Mouse (Mus musculus) CH12F3 (cell line): Measurements from ENCODE around the gene Pcare.

Experiments
- in situ Hi-C: fragments of 300-500 bp; cut with MboI; formaldehyde crosslinking; loops from 2 replicates; pipeline ENCODE4 v1.14.3; 2020; ENCODE audit warnings: low sequenced_read_pairs

Pcare gene

GRCm38 (mm10) chr17:71730655-71731054, 22.0 kb downstream of the Pcare start:
- in situ Hi-C loops = no loop called here

DNA sequence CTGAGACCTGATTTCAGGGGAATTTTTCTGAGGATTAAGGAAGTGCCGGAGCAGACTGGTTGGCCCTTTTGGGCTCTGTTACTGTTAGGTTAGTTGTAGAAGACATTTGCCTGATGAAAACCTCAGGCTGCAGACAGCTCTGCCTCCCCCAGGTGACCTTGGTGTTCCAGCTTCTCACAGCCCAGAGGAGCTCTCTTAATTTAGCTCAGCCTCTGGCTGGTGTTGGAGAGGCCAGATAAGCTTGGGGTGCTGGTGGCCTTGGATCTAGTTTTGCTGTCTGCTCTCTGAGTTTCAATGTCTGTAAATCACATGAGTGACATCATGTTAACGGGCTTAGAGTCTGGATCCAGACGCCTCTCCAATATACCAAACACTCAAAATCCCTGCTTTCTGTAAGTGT, 31.7 kb downstream of the Pcare start:
- in situ Hi-C loops = no loop called here

GRCm38 (mm10) chr17:71720434-71720833, 32.3 kb downstream of the Pcare start:
- in situ Hi-C loops = no loop called here

DNA sequence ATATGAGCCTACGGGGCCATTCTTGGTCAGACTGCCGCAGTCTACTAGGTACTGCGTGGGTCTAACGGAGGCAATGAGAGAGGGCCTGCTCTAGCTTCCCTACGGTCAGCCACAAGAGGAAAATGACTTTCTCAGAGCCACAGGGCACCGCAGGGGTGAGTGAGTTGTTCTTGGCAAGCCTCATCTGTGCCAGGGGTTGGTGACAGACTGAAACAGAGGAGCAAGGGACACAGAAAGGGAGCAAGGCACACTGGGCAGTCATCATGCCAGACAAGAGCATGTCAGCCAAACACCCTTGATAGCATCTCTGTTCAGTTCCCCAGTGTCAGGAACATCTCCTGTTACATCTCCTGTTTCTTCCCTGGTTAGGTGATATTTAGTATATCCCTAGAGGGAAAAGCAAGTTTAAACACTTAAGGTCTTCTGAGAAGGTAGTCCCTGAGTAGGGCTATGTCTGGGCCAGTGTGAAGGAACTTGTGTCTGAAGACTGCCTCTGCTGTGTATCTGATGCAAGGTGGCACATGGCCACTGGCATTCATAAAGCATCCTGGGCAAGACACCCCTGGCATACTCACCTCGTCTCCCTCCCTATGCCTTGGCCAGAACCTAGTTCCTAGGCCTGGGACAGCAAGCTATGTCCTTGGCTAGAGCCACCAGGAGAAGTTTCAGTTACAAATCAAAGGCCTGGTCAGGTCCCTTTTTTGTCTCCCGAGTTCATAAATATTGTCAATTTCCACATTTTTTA, 34.6 kb downstream of the Pcare start:
- in situ Hi-C loops = no loop called here

- in situ Hi-C loops = no loop called here
These were observed 37.7 kb downstream of the Pcare start for GRCm38 (mm10) chr17:71715034-71715433.

GRCm38 (mm10) chr17:71712279-71712678, 40.4 kb downstream of the Pcare start:
- in situ Hi-C loops = no loop called here

DNA sequence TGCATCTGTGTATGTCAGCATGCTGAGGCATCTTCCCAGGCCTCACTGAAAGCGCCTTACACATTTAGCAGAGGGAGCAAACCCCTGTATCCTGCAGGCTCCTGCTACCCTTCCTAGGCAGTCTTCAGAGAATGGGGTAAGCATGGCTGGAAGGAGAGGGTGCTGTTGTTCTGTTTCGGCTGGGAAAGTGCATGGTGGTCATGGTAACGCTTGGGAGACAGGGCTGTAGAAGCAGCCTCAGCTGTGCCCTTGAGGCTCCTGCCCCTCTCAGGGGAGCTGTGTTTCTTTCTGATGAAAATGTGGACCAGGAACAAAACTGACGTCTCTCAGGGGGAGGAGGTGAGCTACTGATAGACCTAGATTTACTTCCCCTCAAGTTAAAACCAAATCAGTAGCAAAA, 45.0 kb downstream of the Pcare start:
- in situ Hi-C loops = no loop called here

DNA sequence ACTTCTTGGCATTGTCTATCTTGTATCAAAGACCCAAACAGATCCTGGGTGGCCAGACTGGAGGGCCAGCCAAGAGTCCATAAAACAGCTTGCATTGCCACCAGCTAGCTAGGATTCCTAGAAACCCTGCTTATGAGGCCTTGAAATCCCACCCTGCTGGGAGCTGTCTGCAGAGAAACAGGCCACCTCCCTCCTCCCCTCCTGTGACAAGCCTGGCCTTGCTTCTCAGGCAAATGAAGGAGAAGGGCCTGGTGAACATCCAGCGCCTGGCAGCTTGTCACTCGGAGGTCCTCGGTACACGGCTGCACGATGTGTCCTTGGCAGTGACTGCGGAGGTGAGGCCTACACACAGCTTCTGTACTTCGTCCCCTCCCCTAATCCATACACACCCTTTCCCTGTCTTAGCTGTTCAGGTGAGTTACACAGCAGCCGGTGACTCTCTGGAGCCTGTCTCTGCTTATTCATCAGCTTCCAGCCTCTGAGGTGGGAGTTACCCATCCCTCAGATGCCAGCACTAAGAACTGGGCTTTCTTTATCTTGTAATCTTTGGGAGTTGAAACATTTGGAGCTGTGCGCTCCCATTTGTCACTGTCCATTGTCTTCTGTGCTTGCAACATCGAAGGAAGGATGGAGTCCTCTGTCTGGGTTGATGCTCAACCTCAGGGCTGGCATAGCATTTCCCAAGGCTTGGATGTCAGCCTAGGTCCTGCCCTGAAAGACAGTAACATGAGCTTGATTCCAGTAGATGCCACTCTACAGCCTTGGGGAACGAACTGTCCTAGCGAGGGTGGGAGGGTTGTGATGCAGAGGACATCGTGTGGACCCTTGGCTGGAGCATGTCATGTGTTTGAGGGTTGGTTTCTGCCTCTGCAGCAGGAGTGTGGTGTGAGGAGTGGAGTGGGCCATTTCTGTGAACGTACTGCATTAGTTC, 46.9 kb downstream of the Pcare start:
- in situ Hi-C loops = no loop called here

- in situ Hi-C loops = no loop called here
These were observed 47.6 kb downstream of the Pcare start for GRCm38 (mm10) chr17:71705113-71705512.

DNA sequence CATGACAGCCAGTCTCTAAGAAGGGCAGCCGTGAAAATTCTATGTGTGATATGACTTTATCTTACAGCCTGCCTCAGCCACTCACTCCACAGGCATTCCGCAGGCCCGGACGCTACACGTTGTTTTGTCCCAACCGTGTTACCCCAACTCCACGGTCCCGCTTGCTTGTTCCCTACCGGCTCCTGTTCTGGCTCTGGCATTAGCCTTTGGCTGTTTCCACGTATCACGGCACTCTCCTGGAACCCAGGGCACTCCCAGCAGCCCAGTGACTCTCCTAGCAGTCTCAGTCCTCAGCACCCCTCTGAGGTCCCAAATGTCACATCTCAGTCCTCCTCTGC, 54.1 kb downstream of the Pcare start:
- in situ Hi-C loops = no loop called here

DNA sequence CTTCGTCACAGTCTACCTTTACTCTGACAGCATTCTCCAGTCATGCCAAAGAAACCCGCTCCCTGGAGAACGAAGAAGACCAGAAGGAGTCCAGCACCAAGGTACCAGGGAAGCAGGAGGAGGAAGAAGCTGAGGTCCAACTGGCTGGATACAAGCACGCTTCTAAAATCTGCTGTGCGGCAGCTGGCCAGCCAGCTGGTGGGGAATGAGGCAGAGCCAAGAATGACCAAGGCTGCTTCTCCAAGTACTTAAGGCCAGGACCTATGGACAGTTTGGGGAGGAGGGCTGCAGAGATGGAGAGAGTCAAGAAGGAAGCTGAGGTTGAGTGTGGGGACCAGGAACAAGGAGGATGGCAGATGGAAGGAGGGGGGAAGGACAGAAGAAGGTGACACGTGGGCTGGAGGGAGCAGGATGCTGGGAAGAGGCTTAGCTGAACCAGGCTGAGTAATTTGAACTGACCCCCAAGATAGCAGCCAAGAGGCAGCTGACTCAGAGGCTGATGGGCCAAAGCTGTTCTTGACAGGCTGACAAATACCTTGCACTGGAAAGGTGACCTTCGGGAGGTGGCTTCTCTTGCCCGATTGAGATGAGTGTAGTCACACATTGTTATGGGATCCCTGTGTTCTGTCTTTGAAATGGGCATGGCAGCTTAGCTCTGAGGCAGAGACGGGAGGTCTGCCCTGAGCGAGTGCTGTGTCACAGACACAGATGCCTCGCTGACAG, 54.6 kb downstream of the Pcare start:
- in situ Hi-C loops = no loop called here

GRCm38 (mm10) chr17:71696396-71696795, 56.3 kb downstream of the Pcare start:
- in situ Hi-C loops = no loop called here

- in situ Hi-C loops = no loop called here
These were observed 56.9 kb downstream of the Pcare start for GRCm38 (mm10) chr17:71695716-71696315.

DNA sequence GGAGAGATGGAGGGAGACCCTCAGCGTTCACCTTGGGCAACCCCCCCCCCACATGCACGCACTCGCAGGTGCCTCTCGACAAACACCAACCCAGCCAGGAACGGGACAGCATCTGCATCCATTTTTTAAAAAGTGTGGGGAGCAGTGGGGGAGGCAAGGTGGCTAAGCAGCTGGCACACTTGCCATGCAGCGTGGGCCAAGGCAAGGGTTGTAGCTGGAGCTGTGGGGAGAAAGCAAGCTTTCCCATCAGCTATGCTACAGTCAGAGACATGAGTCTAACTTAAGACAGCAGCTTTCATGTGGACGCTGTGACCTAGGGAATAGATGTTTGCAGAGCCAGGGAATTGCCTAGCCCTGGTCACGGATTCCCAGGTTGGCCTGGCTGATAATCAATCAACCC, 57.5 kb downstream of the Pcare start:
- in situ Hi-C loops = no loop called here

DNA sequence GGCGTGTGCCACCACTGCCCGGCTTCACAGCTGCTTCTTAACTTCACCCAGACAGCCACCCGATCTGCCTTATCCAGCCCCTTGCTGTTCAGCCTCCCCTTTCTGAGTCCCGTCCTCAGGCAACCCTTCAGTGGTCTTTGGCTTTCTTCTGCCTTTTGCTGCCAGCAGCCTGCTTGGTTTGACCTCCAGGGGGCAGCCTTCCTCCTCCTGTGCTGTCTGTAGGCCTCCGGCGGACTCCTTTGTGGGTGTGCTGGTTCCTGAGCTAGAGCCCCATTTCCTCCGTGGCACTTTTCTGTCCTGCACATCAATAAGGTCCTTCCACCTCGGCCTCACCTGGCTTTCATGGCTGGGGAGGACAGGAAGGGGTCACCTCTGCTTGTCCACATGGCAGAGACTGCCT, 58.9 kb downstream of the Pcare start:
- in situ Hi-C loops = no loop called here
